Mouse (Mus musculus) thymus, postnatal 4 days (tissue): ENCODE measurements around the gene Fgfr2.
"Not testable (repeated sequence)": the region's sequence is repeated elsewhere in the genome, so short reads cannot be mapped to it uniquely, and the experiment has no call there.

Experiments used
- DNase-seq: peaks from one replicate; pipeline ENCODE4 v3.0.0; 2021

Gene Fgfr2

GRCm38 (mm10) chr7:130162718-130163117, 2960.4 kb downstream of the Fgfr2 start:
- no peak for DNase-seq

GRCm38 (mm10) chr7:130161581-130161980, 2961.6 kb downstream of the Fgfr2 start:
- DNase-seq: no peak

GRCm38 (mm10) chr7:130158845-130159244, 2964.3 kb downstream of the Fgfr2 start:
- no peak for DNase-seq

GRCm38 (mm10) chr7:130153363-130153969, 2969.7 kb downstream of the Fgfr2 start:
- no peak for DNase-seq

- DNase-seq: no peak
Measured at GRCm38 (mm10) chr7:130148906-130149305, 2974.2 kb downstream of the Fgfr2 start.

- no peak for DNase-seq
Measured at GRCm38 (mm10) chr7:130147230-130147629, 2975.9 kb downstream of the Fgfr2 start.

GRCm38 (mm10) chr7:130145211-130145610, 2977.9 kb downstream of the Fgfr2 start:
- no peak for DNase-seq

GRCm38 (mm10) chr7:130143371-130143770, 2979.8 kb downstream of the Fgfr2 start:
- DNase-seq: no peak

- no peak for DNase-seq
Measured at GRCm38 (mm10) chr7:130141088-130141873, 2981.9 kb downstream of the Fgfr2 start.

GRCm38 (mm10) chr7:130134924-130135365, 2988.2 kb downstream of the Fgfr2 start:
- DNase-seq: no peak

GRCm38 (mm10) chr7:130134428-130134827, 2988.7 kb downstream of the Fgfr2 start:
- DNase-seq: not testable (repeated sequence)

- DNase-seq: no peak
Measured at GRCm38 (mm10) chr7:130130226-130130625, 2992.9 kb downstream of the Fgfr2 start.

GRCm38 (mm10) chr7:130129359-130129960, 2993.7 kb downstream of the Fgfr2 start:
- no peak for DNase-seq

- no peak for DNase-seq
Measured at GRCm38 (mm10) chr7:130121507-130121906, 3001.6 kb downstream of the Fgfr2 start.

GRCm38 (mm10) chr7:130119466-130119865, 3003.7 kb downstream of the Fgfr2 start:
- DNase-seq: no peak

- no peak for DNase-seq
Measured at GRCm38 (mm10) chr7:130118726-130119125, 3004.4 kb downstream of the Fgfr2 start.

GRCm38 (mm10) chr7:130117466-130118123, 3005.6 kb downstream of the Fgfr2 start:
- DNase-seq: no peak

- DNase-seq: no peak
Measured at GRCm38 (mm10) chr7:130114436-130114835, 3008.7 kb downstream of the Fgfr2 start.
